In genomic region chr5:24841662-24842273, GRCm38 (mm10) we compare ENCODE assay signal across 8 mouse cellular contexts. TPM values are rescaled to one million over a fixed set of nuclear protein-coding genes. Genes with fewer than 3 reads are reported as not detected.
DNase-seq lines count a peak whose midpoint lies in the region; ATAC-seq and TF ChIP-seq lines count a peak whose summit lies in the region.

No protein-coding gene starts in this region.

- no peaks in the 10 kb centered on the region for H3K9me3 ChIP-seq in ES-Bruce4 (replicated peaks; ENCODE audit: control insufficient read depth, insufficient read depth, low read length, poor library complexity, severe bottlenecking)
- no peaks in the 10 kb centered on the region for H3K9me3 ChIP-seq in embryonic facial prominence, embryonic 11.5 days (replicated peaks; ENCODE audit: control insufficient read depth, low read length)
- H3K9me3 ChIP-seq in heart, embryonic 14.5 days (ENCODE audit: control insufficient read depth, low read length), result no peaks in the 10 kb centered on the region
- H3K9me3 ChIP-seq in midbrain, postnatal 0 days (ENCODE audit: low read length), result no peaks in the 10 kb centered on the region

- intact Hi-C loops in heart, postnatal 36 days (cut with DNase I), result loop anchor here (2.0 kb wide), 1 partner anchor 155 kb away; no protein-coding TSS in a partner anchor

- TF ChIP-seq POLR2A in ES-Bruce4 (IDR thresholded peaks at IDR 0.05; ENCODE audit: insufficient read depth, low read length), result no peak
- no peak for TF ChIP-seq POLR2A in liver, adult 2 months (IDR thresholded peaks at IDR 0.05; ENCODE audit: extremely low read depth, insufficient read depth, low read length)

- H3K4me3 ChIP-seq in ES-Bruce4 (ENCODE audit: low read depth, low read length), result peak overlapping the region; percentile 94
- H3K4me3 ChIP-seq in embryonic facial prominence, embryonic 11.5 days (ENCODE audit: low read depth, low read length), result peak overlapping the region; percentile 94
- peak overlapping the region; percentile 96 to 99 for H3K4me3 ChIP-seq in heart, embryonic 14.5 days (ENCODE audit: control insufficient read depth in 1 of 2, insufficient read depth in 1 of 2, low read depth in 1 of 2, low read length in 2 of 2)
- H3K4me3 ChIP-seq in liver, adult 2 months (ENCODE audit: insufficient read depth, low read depth, low read length), result peak overlapping the region; percentile 97
- H3K4me3 ChIP-seq in midbrain, postnatal 0 days (ENCODE audit: low read depth, low read length), result peak overlapping the region; percentile 90

- peaks cover 17% of the 10 kb centered on the region; the same call in 1 of the 2 replicates for H3K79me2 ChIP-seq in liver, adult 2 months (ENCODE audit: control insufficient read depth, insufficient read depth, low read length)

- no peak for TF ChIP-seq CTCF in ES-Bruce4 (IDR thresholded peaks at IDR 0.05; ENCODE audit: low read depth, low read length)
- no peak for TF ChIP-seq CTCF in liver, adult 2 months (IDR thresholded peaks at IDR 0.05; ENCODE audit: low read depth, low read length)
- no peak for TF ChIP-seq CTCF in midbrain, postnatal 0 days (IDR thresholded peaks at IDR 0.05)

- ATAC-seq in embryonic facial prominence, embryonic 11.5 days (replicated peaks; ENCODE audit: insufficient number of reproducible peaks, low FRiP score, low TSS enrichment, low read depth), result no peak; the same call in 1 of the 2 replicates
- ATAC-seq in heart, embryonic 14.5 days (ENCODE audit: insufficient number of reproducible peaks, insufficient read depth, low FRiP score, low read depth), result peak; percentile 24
- peak; percentile 18; the same call in 1 of the 2 replicates for ATAC-seq in midbrain, postnatal 0 days (ENCODE audit: low FRiP score)

- TF ChIP-seq EP300 in ES-Bruce4 (IDR thresholded peaks at IDR 0.05; ENCODE audit: insufficient read depth, low read depth, low read length), result no peak

- peaks cover 2% of the 10 kb centered on the region; the same call in 1 of the 2 replicates for H3K36me3 ChIP-seq in ES-Bruce4 (ENCODE audit: control insufficient read depth, insufficient read depth, low read length, poor library complexity, severe bottlenecking)
- no peaks in the 10 kb centered on the region for H3K36me3 ChIP-seq in embryonic facial prominence, embryonic 11.5 days (replicated peaks; ENCODE audit: control insufficient read depth, insufficient read depth, low read depth, low read length)
- H3K36me3 ChIP-seq in heart, embryonic 14.5 days (ENCODE audit: control insufficient read depth, insufficient read depth, low read length), result 0 out of 2 replicates have a peak, but pooled peaks cover 4% of the 10 kb centered on the region
- no peaks in the 10 kb centered on the region for H3K36me3 ChIP-seq in liver, adult 2 months (ENCODE audit: control insufficient read depth, insufficient read depth, low read length)
- no peaks in the 10 kb centered on the region for H3K36me3 ChIP-seq in midbrain, postnatal 0 days (ENCODE audit: insufficient read depth, low read length)

- WGBS in embryonic facial prominence, embryonic 11.5 days, result 0% methylated on average over 50 of the region's 50 CpGs
- WGBS in heart, embryonic 14.5 days, result under 1% methylated on average over 44 of the region's 50 CpGs
- WGBS in liver, adult 2 months, result under 1% methylated on average over 50 of the region's 50 CpGs
- under 1% methylated on average over 44 of the region's 50 CpGs for WGBS in midbrain, postnatal 0 days

- DNase-seq in heart, adult 9 months (ENCODE audit: low spot score in 2 of 2), result peak; percentile 24 to 39
- DNase-seq in heart, postnatal 36 days, result no peak
- peak; percentile 37 for DNase-seq in embryonic facial prominence, embryonic 11.5 days (ENCODE audit: low spot score)
- peak; percentile 19 for DNase-seq in liver, adult 2 months (ENCODE audit: extremely low read depth, low read depth, low spot score)
- peak; percentile 32 for DNase-seq in midbrain, postnatal 0 days (ENCODE audit: low spot score)
- DNase-seq in urinary bladder, postnatal 10 days (ENCODE audit: low spot score), result no peak

- H3K4me1 ChIP-seq in ES-Bruce4 (ENCODE audit: control insufficient read depth, insufficient read depth, low read length), result no peaks in the 10 kb centered on the region
- peaks cover 3% of the 10 kb centered on the region; the same call in 1 of the 2 replicates for H3K4me1 ChIP-seq in embryonic facial prominence, embryonic 11.5 days (ENCODE audit: control insufficient read depth, insufficient read depth, low read length)
- H3K4me1 ChIP-seq in heart, embryonic 14.5 days (ENCODE audit: control insufficient read depth in 2 of 2, insufficient read depth in 2 of 2, low read length in 2 of 2), result peaks cover 8 to 33% of the 10 kb centered on the region in 2 experiments
- peaks cover 14% of the 10 kb centered on the region for H3K4me1 ChIP-seq in liver, adult 2 months (ENCODE audit: control insufficient read depth, insufficient read depth, low read length)
- H3K4me1 ChIP-seq in midbrain, postnatal 0 days (ENCODE audit: insufficient read depth, low read length), result peaks cover 15% of the 10 kb centered on the region

- H3K27me3 ChIP-seq in ES-Bruce4 (ENCODE audit: control insufficient read depth, insufficient read depth, low read length, poor library complexity, severe bottlenecking), result no peaks in the 10 kb centered on the region
- no peaks in the 10 kb centered on the region for H3K27me3 ChIP-seq in embryonic facial prominence, embryonic 11.5 days (ENCODE audit: control insufficient read depth, insufficient read depth, low read length)
- no peaks in the 10 kb centered on the region for H3K27me3 ChIP-seq in heart, embryonic 14.5 days (ENCODE audit: control insufficient read depth, insufficient read depth, low read length)
- H3K27me3 ChIP-seq in liver, adult 2 months (ENCODE audit: control insufficient read depth, insufficient read depth, low read length), result no peaks in the 10 kb centered on the region
- no peaks in the 10 kb centered on the region for H3K27me3 ChIP-seq in midbrain, postnatal 0 days (ENCODE audit: insufficient read depth, low read length)

- H3K9ac ChIP-seq in ES-Bruce4 (ENCODE audit: low read depth, poor library complexity, severe bottlenecking), result peak overlapping the region; percentile 99
- H3K9ac ChIP-seq in embryonic facial prominence, embryonic 11.5 days (replicated peaks; ENCODE audit: low read length), result peak overlapping the region; percentile 94
- H3K9ac ChIP-seq in heart, embryonic 14.5 days (ENCODE audit: low read length), result peak overlapping the region; percentile 99
- H3K9ac ChIP-seq in liver, adult 2 months (ENCODE audit: low read depth, low read length), result peak overlapping the region; percentile 99
- peak overlapping the region; percentile 91 for H3K9ac ChIP-seq in midbrain, postnatal 0 days (replicated peaks; ENCODE audit: low read length, poor library complexity, severe bottlenecking)

- peak overlapping the region; percentile 72 for H3K4me2 ChIP-seq in embryonic facial prominence, embryonic 11.5 days (ENCODE audit: low read depth, low read length)
- peak overlapping the region; percentile 94 for H3K4me2 ChIP-seq in heart, embryonic 14.5 days (ENCODE audit: low read length)
- peak overlapping the region; percentile 92 for H3K4me2 ChIP-seq in midbrain, postnatal 0 days (ENCODE audit: low read depth, low read length, poor library complexity, severe bottlenecking)

- H3K27ac ChIP-seq in ES-Bruce4 (ENCODE audit: insufficient read depth, low read length), result peak overlapping the region; percentile 96
- H3K27ac ChIP-seq in embryonic facial prominence, embryonic 11.5 days (replicated peaks; ENCODE audit: low read depth, low read length), result peak overlapping the region; percentile 98
- peak overlapping the region; percentile 100 for H3K27ac ChIP-seq in heart, embryonic 14.5 days (replicated peaks in 1 of 2; ENCODE audit: control insufficient read depth in 1 of 2, insufficient read depth in 1 of 2, low read depth in 2 of 2, low read length in 2 of 2)
- peak overlapping the region; percentile 98 for H3K27ac ChIP-seq in liver, adult 2 months (replicated peaks; ENCODE audit: insufficient read depth, low read depth, low read length)
- H3K27ac ChIP-seq in midbrain, postnatal 0 days (ENCODE audit: low read depth, low read length), result peak overlapping the region; percentile 98

RNA-seq across cellular contexts. Expression of gene Rheb, which starts 0.7 kb away (rescaled TPM):
- total RNA-seq in heart, postnatal 36 days (2021), result 10 to 100 TPM; 75.8 to 85.5 TPM
- 87.5 and 112 TPM in 2 replicates for polyA plus RNA-seq in ES-Bruce4 (2011; ENCODE audit: insufficient read depth, insufficient read length, low read depth, missing spikeins)
- 224 and 244 TPM in 2 replicates for polyA plus RNA-seq in embryonic facial prominence, embryonic 11.5 days (2014; fragmentation: Nextera tagmentation; extraction: Ambion mirVana)
- 274 and 275 TPM in 2 replicates for polyA plus RNA-seq in heart, embryonic 14.5 days (2014; fragmentation: Nextera tagmentation; extraction: Ambion mirVana)
- total RNA-seq in liver, adult 2 months (2014; rRNA removed), result 31.3 and 31.7 TPM in 2 replicates
- polyA plus RNA-seq in liver, adult 2 months (2012; rRNA removed), result 14.8 and 19.3 TPM in 2 replicates
- 96.0 and 102 TPM in 2 replicates for total RNA-seq in midbrain, postnatal 0 days (2014; rRNA removed)
- 287 and 291 TPM in 2 replicates for polyA plus RNA-seq in midbrain, postnatal 0 days (2015; fragmentation: Nextera tagmentation; extraction: Ambion mirVana)

Comparison
In these comparisons a context has a peak if more than half of its experiments do, and no peak if none do; other contexts are left out.
1. DNase-seq: peak in heart, adult 9 months (2 of 2), embryonic facial prominence, embryonic 11.5 days (single experiment), liver, adult 2 months (single experiment) and midbrain, postnatal 0 days (single experiment); none in heart, postnatal 36 days (0 of 2) and urinary bladder, postnatal 10 days (single experiment).
2. Peak in every context shown above with its lines, with median percentiles within 50 percentile points of each other: H3K27ac ChIP-seq, H3K4me3 ChIP-seq, H3K9ac ChIP-seq and H3K4me2 ChIP-seq.